Mouse (Mus musculus) CH12.LX (cell line): ENCODE data around the gene Cbx6. TPM values are rescaled to one million over a fixed set of nuclear protein-coding genes. Genes with fewer than 3 reads are reported as not detected.

Experiments used
- DNase-seq: peaks from one replicate; pipeline ENCODE4 v3.0.0-alpha.2; 2013; ENCODE audit errors: extremely low read depth
- H3K27ac ChIP-seq: 2 replicates; pipeline ENCODE4 v1.5.1; 2012; ENCODE audit warnings: low read depth, mild to moderate bottlenecking, control low read depth, moderate library complexity; ENCODE audit not compliant: insufficient read depth
- H3K27me3 ChIP-seq: replicated peaks from 2 replicates; pipeline ENCODE3; 2012; ENCODE audit warnings: inconsistent platforms
- H3K36me3 ChIP-seq, 2 experiments: replicated peaks in 1 of 2; 2 replicates each; pipeline versions ENCODE3 to v1.6.1; 2012; ENCODE audit warnings: inconsistent platforms in 1 of 2, low read length in 1 of 2, mild to moderate bottlenecking in 1 of 2, mixed read lengths in 1 of 2, moderate library complexity in 1 of 2; ENCODE audit not compliant: control insufficient read depth in 1 of 2, insufficient read depth in 1 of 2
- H3K4me1 ChIP-seq, 2 experiments: 2 replicates each; pipeline ENCODE4 v1.6.1; 2012; ENCODE audit warnings: inconsistent platforms in 1 of 2, moderate library complexity in 1 of 2; ENCODE audit not compliant: insufficient read depth in 2 of 2, control insufficient read depth in 1 of 2
- H3K4me2 ChIP-seq: 2 replicates; pipeline ENCODE4 v1.6.1; 2012; ENCODE audit warnings: low read depth, mild to moderate bottlenecking, control low read depth; ENCODE audit not compliant: poor library complexity, insufficient read depth, severe bottlenecking
- H3K4me3 ChIP-seq, 3 experiments: fragments of 150-350 bp in 1 of 3; sonication (generic) in 1 of 3; replicated peaks in 1 of 3; 2 replicates each; pipeline versions ENCODE3 to v1.5.1; 2011 to 2012; ENCODE audit warnings: low read depth in 2 of 3, low read length in 2 of 3, mild to moderate bottlenecking in 2 of 3, moderate library complexity in 2 of 3, control low read depth in 1 of 3, improper control_type of control experiment in 1 of 3, inconsistent platforms in 1 of 3, mixed read lengths in 1 of 3; ENCODE audit not compliant: poor library complexity in 1 of 3
- H3K79me2 ChIP-seq: replicated peaks from 2 replicates; pipeline ENCODE4 v1.6.1; 2012; ENCODE audit warnings: mild to moderate bottlenecking, moderate library complexity; ENCODE audit not compliant: control insufficient read depth, poor library complexity, insufficient read depth, severe bottlenecking; ENCODE audit errors: extremely low read depth
- H3K9ac ChIP-seq: 2 replicates; pipeline ENCODE4 v1.6.1; 2012; ENCODE audit warnings: low read depth, mild to moderate bottlenecking, control low read depth, moderate library complexity; ENCODE audit not compliant: insufficient read depth
- H3K9me3 ChIP-seq: replicated peaks from 2 replicates; pipeline ENCODE3; 2012; ENCODE audit warnings: low read length, inconsistent platforms, mixed read lengths
- BHLHE40 ChIP-seq: IDR thresholded peaks from 2 replicates; pipeline ENCODE4 v1.6.1; 2011; ENCODE audit warnings: mild to moderate bottlenecking, low read depth, low read length, improper control_type of control experiment
- CHD1 ChIP-seq: IDR thresholded peaks from 2 replicates; pipeline ENCODE4 v1.6.1; 2012; ENCODE audit warnings: low read depth, low read length, improper control_type of control experiment, inconsistent platforms
- CHD2 ChIP-seq: IDR thresholded peaks from 2 replicates; pipeline ENCODE4 v1.6.1; 2011; ENCODE audit warnings: low read length, improper control_type of control experiment
- CTCF ChIP-seq, 2 experiments: IDR thresholded peaks in 1 of 2; conservative IDR thresholded peaks in 1 of 2; 2 replicates each; pipeline ENCODE4 v1.5.1; 2011 to 2012; ENCODE audit warnings: low read depth in 2 of 2, low read length in 2 of 2, improper control_type of control experiment in 1 of 2, inconsistent platforms in 1 of 2, mild to moderate bottlenecking in 1 of 2, moderate library complexity in 1 of 2
- E2F4 ChIP-seq: IDR thresholded peaks from 2 replicates; pipeline ENCODE4 v1.6.1; 2011; ENCODE audit warnings: low read depth, low read length, improper control_type of control experiment; ENCODE audit not compliant: insufficient replicate concordance
- ELF1 ChIP-seq: IDR thresholded peaks from 2 replicates; pipeline ENCODE4 v1.6.1; 2014; ENCODE audit warnings: low read depth, mild to moderate bottlenecking, inconsistent platforms, low read length, improper control_type of control experiment
- EP300 ChIP-seq: IDR thresholded peaks from 2 replicates; pipeline ENCODE4 v1.6.1; 2011; ENCODE audit warnings: low read length, improper control_type of control experiment
- ETS1 ChIP-seq: conservative IDR thresholded peaks from 2 replicates; pipeline ENCODE4 v1.6.1; 2012; ENCODE audit warnings: low read depth, mild to moderate bottlenecking, inconsistent platforms, low read length, improper control_type of control experiment, moderate library complexity
- JUN ChIP-seq: IDR thresholded peaks from 2 replicates; pipeline ENCODE4 v1.6.1; 2011; ENCODE audit warnings: low read depth, mild to moderate bottlenecking, low read length, improper control_type of control experiment, moderate library complexity; ENCODE audit not compliant: insufficient read depth
- JUND ChIP-seq: conservative IDR thresholded peaks from 2 replicates; pipeline ENCODE4 v1.6.1; 2011; ENCODE audit warnings: low read depth, low read length, improper control_type of control experiment
- MAX ChIP-seq: IDR thresholded peaks from 2 replicates; pipeline ENCODE4 v1.6.1; 2011; ENCODE audit warnings: low read length, improper control_type of control experiment
- MAZ ChIP-seq: IDR thresholded peaks from 2 replicates; pipeline ENCODE4 v1.6.1; 2012; ENCODE audit warnings: low read depth, mild to moderate bottlenecking, inconsistent platforms, low read length, improper control_type of control experiment, moderate library complexity
- MYC ChIP-seq: IDR thresholded peaks from 2 replicates; pipeline ENCODE4 v1.6.1; 2011; ENCODE audit warnings: low read depth, mild to moderate bottlenecking, improper control_type of control experiment, low read length
- NELFE ChIP-seq: IDR thresholded peaks from 2 replicates; pipeline ENCODE4 v1.6.1; 2011; ENCODE audit warnings: low read depth, low read length, improper control_type of control experiment
- PAX5 ChIP-seq: IDR thresholded peaks from 2 replicates; pipeline ENCODE4 v1.6.1; 2012; ENCODE audit warnings: low read length, inconsistent platforms, mixed read lengths
- POLR2A ChIP-seq: IDR thresholded peaks from 2 replicates; pipeline ENCODE4 v1.6.1; 2011; ENCODE audit warnings: low read depth, mild to moderate bottlenecking, improper control_type of control experiment, low read length
- POLR2AphosphoS2 ChIP-seq: IDR thresholded peaks from 2 replicates; pipeline ENCODE4 v1.6.1; 2011; ENCODE audit warnings: low read depth, low read length, improper control_type of control experiment
- RAD21 ChIP-seq: IDR thresholded peaks from 2 replicates; pipeline ENCODE4 v1.6.1; 2011; ENCODE audit warnings: low read depth, mild to moderate bottlenecking, low read length, improper control_type of control experiment, moderate library complexity
- SIN3A ChIP-seq: IDR thresholded peaks from 2 replicates; pipeline ENCODE4 v1.6.1; 2012; ENCODE audit warnings: low read length, improper control_type of control experiment, inconsistent platforms
- SMC3 ChIP-seq: IDR thresholded peaks from 2 replicates; pipeline ENCODE4 v1.6.1; 2011; ENCODE audit warnings: low read depth, low read length, improper control_type of control experiment
- TBP ChIP-seq: conservative IDR thresholded peaks from 2 replicates; pipeline ENCODE4 v1.6.1; 2011; ENCODE audit warnings: low read depth, low read length, improper control_type of control experiment
- TCF12 ChIP-seq: IDR thresholded peaks from 2 replicates; pipeline ENCODE4 v1.6.1; 2014; ENCODE audit warnings: low read depth, mild to moderate bottlenecking, inconsistent platforms, low read length, improper control_type of control experiment
- UBTF ChIP-seq: IDR thresholded peaks from 2 replicates; pipeline ENCODE4 v1.6.1; 2012; ENCODE audit warnings: low read depth, mild to moderate bottlenecking, inconsistent platforms, low read length, improper control_type of control experiment, moderate library complexity
- USF1 ChIP-seq: IDR thresholded peaks from 2 replicates; pipeline ENCODE4 v1.6.1; 2014; ENCODE audit warnings: low read depth, mild to moderate bottlenecking, inconsistent platforms, low read length, improper control_type of control experiment
- ZC3H11A ChIP-seq: IDR thresholded peaks from 2 replicates; pipeline ENCODE4 v1.6.1; 2012; ENCODE audit warnings: low read depth, mild to moderate bottlenecking, inconsistent platforms, low read length, improper control_type of control experiment
- ZMIZ1 ChIP-seq: IDR thresholded peaks from 2 replicates; pipeline ENCODE4 v1.6.1; 2012; ENCODE audit warnings: low read depth, mild to moderate bottlenecking, inconsistent platforms, low read length, improper control_type of control experiment
- dilution Hi-C: fragments of 300-500 bp; cut with MboI; formaldehyde crosslinking; loops from 2 replicates; pipeline ENCODE4 v1.14.3; 2020; ENCODE audit warnings: low sequenced_read_pairs; ENCODE audit not compliant: extremely low pct_unique_long_range_greater_than_20kb, extremely low pct_ligation_motif_present
- in situ Hi-C: fragments of 300-500 bp; cut with MboI; formaldehyde crosslinking; loops from 3 replicates; pipeline ENCODE4 v1.14.3; 2019; ENCODE audit warnings: low sequenced_read_pairs, low pct_ligation_motif_present, low pct_unique_long_range_greater_than_20kb, mixed read lengths
- polyA plus RNA-seq: library from polyadenylated mRNA; unstranded; fragments of >175 nt; gene quantifications from 2 replicates; pipeline ENCODE4 v1.2.1, GENCODE M21; 2012; ENCODE audit warnings: low read depth; ENCODE audit not compliant: insufficient read length
- total RNA-seq, 2 experiments: library from RNA; depleted of rRNA; stranded (reverse); fragments of 300-350 nt in 1 of 2; fragments of >200 nt in 1 of 2; gene quantifications; 2 replicates each; pipeline ENCODE4 v1.2.3; 2012 to 2014

The Cbx6 gene
- total and polyA plus RNA-seq, 3 experiments, result 11.1 to 40.7 (median 29.9) TPM

- TF ChIP-seq ZC3H11A, result no peak
- no peak for TF ChIP-seq NELFE
- no peak for TF ChIP-seq EP300
- TF ChIP-seq TCF12, result no peak
- no peak for TF ChIP-seq MYC
- TF ChIP-seq ELF1, result no peak
- TF ChIP-seq RAD21, result no peak
- TF ChIP-seq PAX5, result no peak
- TF ChIP-seq ETS1, result no peak
- no peak for TF ChIP-seq E2F4
- TF ChIP-seq POLR2AphosphoS2, result no peak
- TF ChIP-seq TBP, result no peak
- TF ChIP-seq, all 38 proteins: peak for 0
- no peak within 1 kb of the TSS for H3K4me2 ChIP-seq
- H3K4me1 ChIP-seq, result peaks cover 6 to 17% of the 10 kb centered on the region in 2 experiments; a peak in 3 of 4 replicates
- no peaks in the 10 kb centered on the region for H3K36me3 ChIP-seq
- in situ Hi-C loops, result no loop called here
- H3K4me3 ChIP-seq, result peak within 1 kb of the TSS in 1 of 3 experiments; percentile 13
- no peak for DNase-seq
- H3K79me2 ChIP-seq, result no peaks in the 10 kb centered on the region
- dilution Hi-C loops, result no loop called here
- H3K27me3 ChIP-seq, result peaks cover 46% of the 10 kb centered on the region
- peaks cover 7% of the 10 kb centered on the region for H3K9me3 ChIP-seq
- H3K27ac ChIP-seq, result no peak within 1 kb of the TSS
- H3K9ac ChIP-seq, result no peak within 1 kb of the TSS
Measured at GRCm38 (mm10) chr15:79777749-79778148, 56.7 kb downstream of the Cbx6 start, which contains the start of gene Dnal4. Gene Dnal4, minus strand, starts transcription at chr15:79777849.

- Histone ChIP-seq H3K9me3 (peaks cover 5% of the 10 kb centered on the region), H3K27ac (no peak overlapping the region), H3K9ac (no peak overlapping the region), H3K4me2 (no peak overlapping the region), H3K4me3 (no peak overlapping the region), H3K79me2 (no peaks in the 10 kb centered on the region), H3K36me3 (peaks cover 0 to 4% of the 10 kb centered on the region in 2 experiments), H3K27me3 (peaks cover 31% of the 10 kb centered on the region), H3K4me1 (peaks cover 6 to 17% of the 10 kb centered on the region in 2 experiments; a peak in 3 of 4 replicates)
- TF ChIP-seq JUN (no peak), NELFE (no peak), E2F4 (no peak), CHD2 (no peak), MAZ (no peak), CTCF (conservative IDR thresholded peaks at IDR 0.05 in 1 of 2, IDR thresholded peaks at IDR 0.05 in 1 of 2; ENCODE audit: low read depth in 2 of 2, low read length in 2 of 2) (no peak), MAX (no peak), POLR2A (no peak), USF1 (no peak), BHLHE40 (no peak), SMC3 (no peak), ZMIZ1 (no peak), UBTF (no peak), TBP (no peak), ELF1 (no peak), JUND (no peak), CHD1 (no peak), ZC3H11A (no peak), SIN3A (no peak)
- dilution Hi-C loops, result no loop called here
- in situ Hi-C loops, result no loop called here
- no peak for DNase-seq
Measured at GRCm38 (mm10) chr15:79775662-79776061, 58.8 kb downstream of the Cbx6 start.
